Mouse (Mus musculus): ENCODE results near the gene Ppm1m.

DNA sequence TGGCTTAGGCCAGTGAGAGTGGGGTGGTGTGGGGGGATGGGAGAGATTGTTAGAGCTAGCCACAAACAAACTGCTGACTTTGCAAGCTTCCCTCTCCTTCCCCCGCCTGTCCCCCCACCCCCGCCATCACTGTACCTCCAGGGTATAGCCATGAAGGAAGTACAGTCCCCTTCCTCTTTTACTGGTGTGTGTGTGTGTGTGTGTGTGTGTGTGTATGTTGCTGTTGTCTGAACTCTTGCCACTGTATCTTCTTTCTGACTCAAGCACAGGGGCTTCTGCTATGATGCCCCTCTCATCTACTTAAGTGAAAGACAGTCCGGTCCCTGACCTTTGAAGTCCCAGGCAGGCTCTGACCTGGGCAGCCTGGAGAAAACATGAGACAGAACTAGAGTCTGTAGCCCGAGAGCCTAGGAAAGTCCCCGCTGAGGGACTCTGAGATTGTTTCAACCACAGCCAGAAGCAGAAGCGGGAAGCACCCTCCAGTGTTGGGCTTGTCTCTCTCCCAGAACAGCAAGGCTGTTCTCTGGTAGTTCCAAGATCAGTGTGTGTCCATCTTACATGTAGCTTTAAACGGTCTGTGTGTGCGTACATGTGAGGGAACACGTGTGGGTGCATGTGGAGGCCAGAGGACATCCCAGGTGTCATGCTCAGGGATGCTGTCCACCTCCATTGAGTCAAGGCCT is 30.6 kb upstream of the Ppm1m start:
- TF ChIP-seq POLR2A (IDR thresholded peaks at IDR 0.05; ENCODE audit: low read depth, low read length): no peak
- TF ChIP-seq CTCF (IDR thresholded peaks at IDR 0.05; ENCODE audit: borderline replicate concordance, insufficient read depth, low read length): no peak
